Mouse (Mus musculus) ovary, adult 18-20 months (tissue): ENCODE measurements around the gene Dcbld1.
"Not testable (repeated sequence)": the region's sequence is repeated elsewhere in the genome, so short reads cannot be mapped to it uniquely, and the experiment has no call there.

Source experiments
- DNase-seq: peaks from one replicate; pipeline ENCODE4 v3.0.0; 2022; ENCODE audit warnings: low spot score, mixed read lengths

Gene Dcbld1

DNA sequence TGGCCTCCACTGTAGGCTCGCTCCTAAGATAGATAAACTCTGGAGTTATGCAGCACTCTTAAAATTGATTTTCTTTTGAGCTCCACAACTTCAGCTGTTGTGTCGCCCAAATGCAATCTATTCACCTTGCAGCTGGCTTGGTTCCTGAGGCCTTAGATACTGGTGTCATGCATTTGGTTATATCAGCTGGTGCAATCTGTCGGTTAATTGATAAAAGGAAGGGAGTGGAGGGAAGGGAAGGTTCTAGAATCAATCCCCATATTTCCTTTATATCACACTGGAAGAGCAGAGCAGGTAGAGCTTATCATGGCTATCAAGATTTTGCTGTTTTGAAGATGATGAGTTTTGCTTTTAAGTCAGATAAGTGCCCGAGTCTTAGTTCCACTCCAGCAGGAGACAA, 26.8 kb downstream of the Dcbld1 start:
- DNase-seq: no peak

DNA sequence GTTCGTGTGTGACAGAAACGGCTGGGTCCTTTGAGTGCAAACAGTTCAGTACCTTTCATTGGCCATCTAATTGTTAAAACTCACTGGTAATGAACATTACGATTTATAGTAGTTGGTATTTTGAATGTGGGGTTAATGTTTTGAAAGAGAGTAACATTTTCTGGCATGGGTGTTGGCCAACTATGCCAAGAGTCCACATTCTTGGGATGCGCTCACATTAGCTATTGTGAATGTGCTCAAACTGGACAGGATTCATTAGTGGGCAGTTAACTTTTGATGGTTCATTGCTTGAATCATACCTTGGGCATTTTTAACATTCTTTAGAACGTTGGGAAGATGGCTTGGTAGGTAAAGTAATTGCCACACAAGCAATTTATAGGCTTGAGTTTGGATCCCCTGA, 30.7 kb downstream of the Dcbld1 start:
- no peak for DNase-seq

DNA sequence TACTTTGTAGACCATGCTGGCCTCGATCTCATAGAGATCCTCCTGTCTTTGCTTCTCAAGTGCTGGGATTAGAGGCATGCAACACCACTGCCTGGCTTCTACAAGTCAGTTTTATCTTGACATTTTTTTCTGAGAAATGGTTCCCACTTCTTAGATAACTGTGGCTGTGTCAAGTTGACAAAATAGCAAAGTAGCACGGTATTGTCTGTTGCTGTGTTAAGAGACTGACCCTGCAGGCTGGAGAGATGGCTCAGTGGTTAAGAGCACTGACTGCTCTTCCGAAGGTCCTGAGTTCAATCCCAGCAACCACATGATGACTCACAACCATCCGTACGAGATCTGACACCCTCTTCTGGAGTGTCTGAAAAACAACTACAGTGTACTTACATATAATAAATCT, 35.5 kb downstream of the Dcbld1 start:
- no peak for DNase-seq

DNA sequence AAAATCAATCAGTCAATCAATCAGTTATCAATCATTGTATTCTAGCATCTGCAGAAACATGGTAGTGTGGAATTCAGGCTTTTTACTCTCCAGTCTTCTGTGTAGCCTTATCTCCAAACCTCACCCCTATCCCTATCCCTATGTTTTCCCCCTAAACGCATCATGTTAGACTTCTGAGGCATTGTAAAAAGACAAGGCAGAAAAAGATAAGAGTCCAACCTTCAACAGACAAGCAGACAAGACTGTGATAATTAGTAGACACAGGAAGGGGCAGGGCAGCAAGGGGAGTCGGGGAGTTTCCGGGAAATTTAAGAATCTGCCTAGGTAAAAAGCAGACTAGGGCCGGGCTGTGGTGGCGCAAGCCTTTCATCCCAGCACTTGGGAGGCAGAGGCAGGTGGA, 38.0 kb downstream of the Dcbld1 start:
- no peak for DNase-seq

DNA sequence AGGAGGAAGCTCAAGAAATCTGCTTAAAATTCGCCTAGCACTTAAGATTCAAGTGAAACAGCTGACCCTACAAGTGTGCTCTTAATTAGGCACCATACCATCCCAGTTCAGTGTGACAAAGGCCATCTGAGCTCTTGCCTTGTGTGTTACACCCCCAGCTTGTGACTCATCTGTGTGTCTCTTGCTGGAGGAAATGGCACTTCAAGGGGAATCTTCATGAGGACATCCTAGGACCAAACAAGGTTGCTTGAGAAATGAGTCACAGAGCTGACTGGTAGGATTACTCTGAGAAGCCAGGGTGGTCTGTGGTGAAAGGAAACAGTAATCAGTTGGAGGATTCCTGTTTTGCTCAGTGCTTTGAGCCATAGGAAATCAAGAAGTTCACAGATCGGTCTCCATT, 39.6 kb downstream of the Dcbld1 start:
- no peak for DNase-seq

DNA sequence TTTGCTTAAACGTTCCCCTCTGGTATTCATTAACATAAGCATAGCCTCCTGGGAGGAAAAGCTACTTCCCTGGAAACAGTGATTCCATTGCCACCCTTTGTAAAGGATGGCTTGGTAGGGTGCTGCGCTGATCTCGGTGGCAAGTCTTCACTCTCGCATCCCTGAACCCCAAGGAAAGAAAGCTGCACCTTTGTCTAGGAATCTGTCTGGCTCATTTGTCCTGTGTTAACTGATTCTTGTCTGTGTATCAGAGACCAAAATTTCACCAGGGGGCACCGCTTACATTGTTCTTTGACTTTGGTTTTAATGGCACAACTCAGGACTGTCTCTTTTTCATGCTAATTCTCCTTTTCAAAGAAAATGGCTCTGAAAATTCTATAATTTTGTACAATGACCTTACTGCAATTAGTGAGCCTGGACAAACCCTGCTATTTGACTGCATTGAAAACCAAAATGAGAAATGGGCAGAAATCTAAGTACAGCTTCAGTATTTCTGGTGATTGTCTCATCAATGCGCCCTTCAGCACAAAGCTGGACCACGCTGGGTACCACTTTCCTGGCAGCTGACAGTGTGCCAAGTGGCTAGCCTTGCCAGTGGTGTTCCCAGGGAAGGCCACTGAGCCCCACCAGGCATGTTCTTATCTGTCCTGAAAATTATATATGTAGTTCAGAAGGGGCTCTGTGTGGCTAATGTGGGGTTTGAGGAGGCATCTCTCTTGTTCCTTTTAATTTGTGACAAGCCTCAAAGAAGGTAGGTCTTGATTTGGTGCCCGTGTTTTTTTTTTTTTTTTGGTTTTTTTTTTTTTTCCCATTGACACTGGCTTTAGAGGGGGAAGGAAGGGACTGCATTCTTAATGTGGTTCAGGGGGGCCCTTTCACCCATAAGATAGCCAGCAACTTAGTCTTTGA, 40.8 kb downstream of the Dcbld1 start:
- no peak for DNase-seq

DNA sequence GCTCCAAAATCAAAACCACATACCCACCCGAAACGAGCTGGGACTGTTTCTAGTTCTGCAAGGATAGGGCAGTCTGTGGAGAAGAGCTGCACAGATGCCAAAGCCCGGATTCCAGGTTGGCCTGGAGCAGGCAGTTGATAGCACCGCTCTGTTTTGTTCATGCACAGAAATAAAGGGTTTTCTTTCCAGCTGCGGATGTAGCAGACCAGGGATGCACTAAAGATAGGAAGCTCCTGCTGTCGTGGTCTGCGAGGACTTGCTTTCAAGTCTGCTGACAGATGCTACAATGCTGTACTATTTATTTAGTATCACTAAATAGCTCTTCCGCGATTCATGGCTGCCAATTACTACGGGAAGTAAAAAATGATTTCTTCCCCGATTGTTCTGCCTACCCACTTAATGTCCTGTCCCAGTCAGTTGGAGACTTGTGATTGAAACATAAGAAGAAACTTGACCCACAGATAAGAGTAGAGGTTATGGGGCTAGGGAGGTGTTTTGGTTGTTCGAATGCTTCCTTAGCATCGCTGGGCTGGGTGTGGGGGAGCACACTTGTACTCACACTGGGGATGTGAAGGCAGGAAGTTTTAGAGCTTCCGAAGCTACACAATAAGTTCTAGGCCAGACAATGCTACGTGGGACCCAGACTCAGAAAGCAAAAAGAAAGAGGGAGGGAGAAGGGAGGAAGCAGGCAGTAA, 41.6 kb downstream of the Dcbld1 start:
- no peak for DNase-seq

DNA sequence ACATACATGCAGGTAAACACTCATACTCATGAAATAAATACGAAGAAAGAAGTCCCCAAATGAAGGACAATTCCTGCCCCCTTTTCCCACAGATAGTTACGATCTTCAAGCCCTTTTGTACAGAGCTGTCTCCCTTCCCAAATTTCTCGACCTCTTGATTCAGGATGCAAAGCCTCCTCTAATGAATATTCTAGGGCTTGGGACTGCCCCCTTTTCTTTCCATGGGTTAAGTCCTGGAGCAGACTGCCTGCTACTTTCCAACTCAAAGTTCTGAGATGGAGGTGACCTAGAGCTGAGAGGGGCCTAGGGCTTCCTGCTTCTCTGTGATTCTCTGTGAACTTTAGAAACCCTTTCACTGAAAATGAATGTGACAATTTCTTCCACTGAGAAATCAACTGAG, 43.2 kb downstream of the Dcbld1 start:
- DNase-seq: no peak

DNA sequence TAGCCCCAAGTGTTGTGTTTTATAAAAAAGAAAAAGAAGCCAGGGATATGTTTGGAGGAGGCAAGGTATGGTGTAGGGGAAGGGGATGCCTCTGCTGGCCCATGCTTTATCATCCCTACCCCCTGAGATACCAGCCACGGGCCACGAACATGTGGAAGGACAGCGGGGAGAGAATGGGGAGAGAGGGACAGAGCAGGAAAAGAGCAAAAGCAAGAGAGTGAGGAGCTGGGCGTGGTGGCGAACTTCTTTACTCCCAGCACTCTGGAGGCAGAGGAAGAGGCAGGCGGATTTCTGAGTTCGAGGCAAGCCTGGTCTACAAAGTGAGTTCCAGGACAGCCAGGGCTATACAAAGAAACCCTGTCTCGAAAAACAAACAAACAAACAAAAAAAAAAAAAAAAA, 44.1 kb downstream of the Dcbld1 start:
- not testable (repeated sequence) for DNase-seq

DNA sequence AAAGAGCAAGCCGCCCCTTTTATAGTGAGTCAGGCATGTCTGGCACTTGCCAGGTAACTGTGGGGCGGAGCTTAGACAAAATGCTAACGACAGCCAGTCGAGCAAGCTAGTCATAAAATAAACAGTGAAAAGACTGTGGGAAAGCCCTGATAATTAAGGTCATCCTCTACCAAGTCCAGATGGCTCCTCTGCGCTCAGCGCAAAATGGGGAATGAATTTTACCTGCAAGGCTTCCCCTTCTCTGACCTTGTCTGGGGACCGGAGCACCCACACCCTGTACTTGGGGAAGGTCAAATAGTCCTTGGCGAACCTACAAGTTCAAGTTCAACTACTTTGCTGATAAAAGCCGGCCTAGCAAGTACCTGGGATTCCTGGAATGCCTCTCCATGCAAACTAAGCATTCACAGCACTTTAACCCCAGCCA, 44.6 kb downstream of the Dcbld1 start:
- peak; percentile 2 for DNase-seq

DNA sequence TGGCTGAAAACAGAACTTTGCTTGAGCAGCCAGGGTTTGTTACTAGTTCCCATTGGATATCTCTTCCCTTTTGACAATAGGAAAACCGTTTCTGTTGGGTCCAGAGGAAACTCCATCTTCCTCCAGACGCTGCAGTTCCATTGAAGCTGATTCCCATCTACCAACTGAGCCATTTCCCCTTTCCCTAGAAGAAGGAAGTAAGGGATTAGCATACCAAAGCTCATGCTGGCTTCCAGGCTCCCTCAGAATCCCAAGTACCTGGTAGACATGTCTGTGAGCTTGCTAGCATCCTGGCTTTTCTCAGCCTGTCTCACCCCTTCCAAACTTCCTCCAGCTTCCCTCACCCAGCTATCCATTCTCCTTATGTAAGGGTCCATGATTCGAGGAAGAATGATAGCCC, 45.4 kb downstream of the Dcbld1 start:
- no peak for DNase-seq

DNA sequence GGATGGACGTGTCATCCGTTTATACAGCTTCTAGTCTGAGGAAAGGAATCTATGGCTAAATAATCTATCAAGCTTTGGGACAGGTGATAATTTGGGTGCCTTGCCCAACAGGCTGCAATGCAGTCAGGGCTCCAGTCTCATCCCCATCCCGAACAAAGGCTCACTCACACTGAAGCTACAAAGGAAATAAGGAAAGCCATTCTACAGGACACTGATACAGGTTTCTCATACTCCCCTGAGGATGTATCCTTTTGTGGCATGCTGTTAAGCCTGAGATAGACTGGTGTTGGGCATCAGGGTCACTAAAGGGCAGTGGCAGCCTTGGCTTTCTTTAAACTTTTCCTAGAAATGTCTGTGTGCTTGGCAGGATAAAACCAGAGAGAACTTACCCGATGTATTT, 46.5 kb downstream of the Dcbld1 start:
- no peak for DNase-seq

DNA sequence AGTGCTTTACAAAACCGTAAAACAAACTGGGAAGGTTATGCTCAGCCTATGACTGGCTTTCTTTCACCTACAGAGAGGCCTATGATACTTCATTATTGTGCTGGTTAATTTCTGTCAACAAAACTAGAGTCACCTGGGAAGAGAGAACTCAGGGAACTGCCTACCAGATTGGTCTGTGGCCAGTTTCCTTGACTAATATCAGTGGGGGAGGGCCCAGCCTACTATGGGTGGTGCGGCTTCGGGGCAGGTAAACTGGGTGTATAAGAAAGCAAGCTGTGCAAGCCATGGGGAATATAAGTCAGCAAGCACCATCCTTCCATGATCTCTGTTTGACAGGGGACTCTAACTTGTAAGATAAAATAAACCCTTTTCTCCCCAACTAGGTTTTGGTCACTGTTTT, 47.2 kb downstream of the Dcbld1 start:
- no peak for DNase-seq

DNA sequence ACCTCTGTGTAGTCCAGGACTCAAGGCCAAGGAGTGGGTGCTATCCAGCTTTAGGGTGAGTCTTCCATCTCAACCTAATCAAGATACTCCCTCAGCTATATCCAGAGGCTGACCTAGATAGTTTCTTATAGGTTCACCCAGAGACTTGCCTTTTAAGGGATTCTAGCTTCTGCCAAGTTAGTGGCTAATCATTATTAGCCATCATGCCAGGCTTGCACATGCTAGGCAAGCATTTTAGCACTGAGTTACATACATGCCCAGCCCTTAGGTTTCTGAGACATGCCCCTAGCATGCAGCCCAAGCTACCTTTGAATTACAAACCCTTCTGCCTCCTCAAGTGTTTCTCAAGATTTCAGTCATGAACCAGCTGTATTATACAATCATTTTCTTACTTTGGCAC, 47.9 kb downstream of the Dcbld1 start:
- no peak for DNase-seq

DNA sequence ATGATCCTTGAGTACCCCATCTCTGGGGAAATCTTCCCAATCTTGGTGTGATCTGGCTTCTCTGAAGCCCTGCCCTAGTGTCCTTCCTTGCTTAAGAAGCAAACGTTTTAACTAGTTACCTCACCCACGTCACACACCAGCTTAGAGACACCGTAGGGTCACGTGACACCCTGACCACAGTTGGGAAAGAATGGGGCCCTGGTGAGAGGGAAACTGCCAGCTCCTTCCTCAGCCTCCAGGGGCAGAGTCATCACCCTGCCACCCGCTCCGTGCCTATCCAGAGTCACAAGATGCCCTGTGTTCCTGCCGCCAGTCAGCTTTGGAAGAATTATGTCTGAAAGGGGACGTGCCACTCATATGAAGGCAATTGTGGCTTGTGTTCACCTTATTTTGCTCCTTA, 51.2 kb downstream of the Dcbld1 start:
- DNase-seq: no peak

DNA sequence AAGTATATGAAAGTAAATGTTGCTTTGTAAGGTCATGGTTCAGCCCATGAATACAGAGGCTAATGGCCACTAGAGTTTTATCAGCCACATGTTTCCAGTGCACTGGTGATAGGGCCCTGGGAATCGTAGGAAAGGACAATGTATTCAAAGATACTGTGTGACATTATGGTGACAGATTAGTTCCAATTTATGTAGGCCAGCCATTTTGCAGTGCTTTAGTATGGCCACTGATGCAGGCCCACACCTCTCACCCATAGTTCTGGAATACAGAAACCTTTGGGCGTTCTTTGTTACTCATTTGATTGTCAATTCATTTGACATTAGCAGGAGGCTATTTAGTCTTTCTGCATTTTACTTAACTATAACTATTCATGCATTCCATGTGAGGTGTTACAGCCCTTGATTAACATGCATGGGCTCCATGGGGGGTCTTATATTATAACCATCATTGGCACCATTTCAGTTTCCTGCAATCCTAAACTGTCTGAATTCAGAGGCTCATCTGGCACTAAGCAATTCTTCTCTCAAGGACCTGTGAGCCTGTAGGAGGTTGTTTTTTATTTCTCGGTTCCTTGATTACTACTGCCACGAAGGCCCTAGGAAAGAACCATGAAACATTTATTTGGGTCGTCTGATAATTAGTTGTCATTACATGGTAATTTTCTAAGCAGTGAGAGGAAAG, 54.6 kb downstream of the Dcbld1 start:
- DNase-seq: no peak

DNA sequence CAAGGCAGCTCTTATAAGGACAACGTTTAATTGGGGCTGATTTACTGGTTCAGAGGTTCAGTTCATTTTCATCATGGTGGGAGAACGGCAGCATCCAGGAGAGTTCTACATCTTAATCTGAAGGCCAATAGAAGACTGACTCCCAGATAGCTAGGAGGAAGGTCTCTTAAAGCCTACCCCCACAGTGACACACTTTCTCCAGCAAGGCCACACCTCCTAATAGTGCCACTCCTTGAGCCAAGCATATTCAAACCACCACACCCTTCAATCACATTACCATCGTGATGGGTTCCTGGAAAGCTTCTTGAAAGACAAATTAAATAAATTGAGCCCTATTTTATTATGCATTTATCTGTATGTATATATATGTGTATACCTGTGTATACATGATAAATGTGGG, 55.8 kb downstream of the Dcbld1 start:
- DNase-seq: no peak

DNA sequence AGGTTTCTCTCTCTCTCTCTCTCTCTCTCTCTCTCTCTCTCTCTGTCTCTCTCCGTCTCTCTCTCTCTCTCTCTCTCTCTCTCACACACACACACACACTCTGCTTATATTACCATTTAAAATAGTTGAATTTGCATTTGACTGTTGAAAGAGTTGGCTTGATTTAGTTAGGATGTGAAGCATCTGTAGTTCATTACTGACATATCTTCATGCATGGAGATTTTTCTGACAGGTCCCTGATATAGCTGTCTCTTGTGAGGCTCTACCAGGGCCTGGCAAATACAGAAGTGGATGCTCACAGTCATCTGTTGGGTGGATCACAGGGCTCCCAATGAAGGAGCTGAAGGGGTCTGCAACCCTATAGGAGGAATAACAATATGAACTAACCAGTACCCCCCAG, 59.0 kb downstream of the Dcbld1 start:
- DNase-seq: not testable (repeated sequence)

DNA sequence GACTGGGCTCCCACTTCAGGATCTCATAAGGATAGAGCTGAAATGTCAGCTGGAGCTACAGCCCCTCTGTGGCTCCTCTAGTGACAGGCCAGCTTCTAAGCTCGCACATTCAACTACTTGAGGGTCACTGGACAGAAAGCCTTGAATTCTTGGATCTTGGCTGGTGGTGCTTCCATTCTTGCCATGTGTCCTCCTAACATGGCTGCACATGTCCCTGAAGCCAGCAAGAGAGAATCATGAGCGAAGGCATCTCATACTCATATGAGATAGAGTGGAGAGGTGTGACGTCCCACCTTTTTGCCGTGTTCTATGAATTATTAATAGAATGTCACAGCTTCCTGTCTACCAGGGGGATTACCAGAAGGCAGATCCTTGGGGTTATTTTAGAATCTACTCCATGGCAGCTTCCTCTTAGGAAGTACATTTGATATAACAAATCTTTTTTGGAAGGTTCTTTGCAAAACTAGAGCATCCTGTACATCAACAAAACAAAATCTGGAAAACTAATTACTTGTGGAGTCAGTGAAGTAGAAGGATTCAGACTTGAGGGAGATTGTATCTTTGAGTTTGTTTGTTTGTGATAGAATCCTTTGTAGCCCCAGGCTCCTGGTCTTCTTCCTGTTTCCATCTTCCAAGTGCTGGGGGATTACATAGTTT, 60.6 kb downstream of the Dcbld1 start:
- DNase-seq: no peak

DNA sequence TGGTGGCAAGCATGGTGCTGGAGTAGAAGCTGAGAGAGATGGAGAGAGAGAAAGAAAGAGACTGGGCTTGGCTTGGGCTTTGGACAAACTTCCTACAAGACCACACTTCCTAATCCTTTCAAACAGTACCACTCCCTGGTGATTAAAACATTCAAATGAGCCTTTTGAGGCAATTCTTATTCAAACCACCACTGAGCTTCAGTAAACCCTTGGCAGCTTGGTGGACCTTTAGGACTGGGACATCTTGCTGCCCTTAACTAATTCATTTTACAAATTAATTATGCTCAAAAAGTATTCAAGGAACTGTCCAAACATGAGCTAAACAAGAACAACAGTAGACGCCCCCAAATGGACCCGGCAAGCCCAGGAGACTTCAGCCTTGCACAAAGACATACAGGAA, 62.5 kb downstream of the Dcbld1 start:
- DNase-seq: no peak

DNA sequence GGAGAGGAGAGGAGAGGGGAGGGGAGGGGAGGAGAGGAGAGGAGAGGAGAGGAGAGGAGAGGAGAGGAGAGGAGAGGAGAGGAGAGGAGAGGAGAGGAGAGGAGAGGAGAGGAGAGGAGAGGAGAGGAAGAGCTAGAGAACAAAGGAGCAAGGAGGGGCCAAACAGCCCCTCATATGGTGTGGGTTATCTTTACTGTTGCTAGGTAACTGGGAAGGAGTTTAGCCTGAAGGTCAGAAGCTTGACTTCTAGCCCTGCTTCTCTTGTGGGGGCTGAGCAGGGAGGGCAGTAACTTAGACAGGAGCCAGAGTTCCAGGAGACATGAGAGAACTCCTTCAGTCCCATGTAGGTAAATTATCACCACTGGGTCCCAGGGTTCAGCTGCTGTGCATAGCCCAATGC, 65.1 kb downstream of the Dcbld1 start:
- not testable (repeated sequence) for DNase-seq

DNA sequence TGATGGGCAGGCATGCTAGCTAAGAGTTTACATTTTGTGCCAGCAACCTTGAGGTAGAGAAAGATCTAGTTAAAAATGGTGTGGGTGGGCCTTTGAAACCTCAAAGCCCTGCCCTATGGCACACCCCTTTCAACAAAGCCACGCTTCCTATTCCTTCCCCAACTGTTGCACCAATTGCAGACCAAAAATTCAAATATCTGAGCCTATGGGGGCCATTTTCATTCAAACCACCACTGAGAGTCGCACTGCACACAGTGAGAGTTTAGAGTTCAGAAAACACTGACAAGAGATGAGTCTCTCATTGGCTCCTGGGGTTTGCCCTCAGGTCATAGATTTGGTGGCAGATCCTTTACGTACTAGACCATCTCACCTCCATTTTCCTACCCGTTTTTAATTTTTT, 68.3 kb downstream of the Dcbld1 start:
- DNase-seq: no peak
